Mouse (Mus musculus) G1E (cell line): ENCODE measurements around the gene Gm43302.

Source experiments
- CTCF ChIP-seq: IDR thresholded peaks from 2 replicates; pipeline ENCODE4 v1.5.1; 2012; ENCODE audit warnings: low read depth, low read length, inconsistent platforms, mixed read lengths
- GATA1 ChIP-seq: IDR thresholded peaks from 2 replicates; pipeline ENCODE4 v1.6.1; 2012; ENCODE audit warnings: borderline replicate concordance, low read length, inconsistent platforms, mixed read lengths

DNA sequence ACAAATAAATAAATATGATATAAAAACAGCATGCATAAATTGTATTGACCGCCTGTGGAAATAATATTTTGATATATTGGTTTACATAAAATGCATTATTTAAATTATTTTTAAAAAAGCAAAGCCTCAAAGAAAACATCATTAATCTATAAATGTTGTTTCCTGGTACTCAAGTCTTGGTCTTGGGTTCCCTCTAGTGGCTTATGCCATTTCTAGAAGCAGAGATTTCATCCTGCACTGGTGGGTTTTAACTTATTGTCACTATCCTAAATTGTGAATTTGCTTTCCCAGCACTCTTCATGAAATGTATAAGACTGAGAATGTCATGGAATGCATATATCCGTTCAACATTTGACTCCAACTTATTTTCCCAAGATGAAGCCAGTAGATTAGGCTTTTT lies 29.0 kb upstream of the Gm43302 start:
- no peak for TF ChIP-seq CTCF
- TF ChIP-seq GATA1, result no peak
